ENCODE assay signal across 9 mouse cellular contexts in the genomic region with DNA sequence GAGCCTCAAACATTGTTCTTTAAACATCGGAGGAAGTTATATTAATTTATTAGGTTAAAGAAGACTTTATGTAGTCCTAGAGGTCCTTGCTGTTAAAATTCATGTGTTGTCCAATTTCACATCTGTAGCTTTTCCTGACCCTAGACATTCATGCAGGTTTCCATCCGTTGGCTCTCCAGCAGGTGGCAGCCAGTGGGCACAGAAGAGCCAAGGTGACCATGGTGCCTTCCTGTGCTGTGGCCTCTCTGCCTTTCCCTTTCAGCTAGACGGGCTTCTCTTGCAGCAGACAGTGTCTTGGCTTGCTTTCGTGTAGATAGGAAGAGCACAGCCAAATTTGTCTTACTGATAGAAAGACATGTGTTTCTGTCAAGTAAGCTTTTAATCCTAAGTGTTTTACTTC. TPM values are rescaled to one million over a fixed set of nuclear protein-coding genes. Genes with fewer than 3 reads are reported as not detected.
DNase-seq lines count a peak whose midpoint lies in the region; ATAC-seq lines count a peak whose summit lies in the region.
"Had no signal": no experiment of that assay in that cellular context is flagged by ENCODE, and none has a peak within 500 bp of the region (broad histone marks: within the 10 kb centered on the region; RNA-seq: fewer than 3 reads in every experiment).

No protein-coding gene starts in this region.

- H3K4me2 ChIP-seq in hindbrain, embryonic 11.5 days (replicated peaks; ENCODE audit: low read depth, low read length) = no peak overlapping the region
- H3K4me2 ChIP-seq in hindbrain, embryonic 13.5 days = no peak overlapping the region
- H3K4me2 ChIP-seq: limb, embryonic 12.5 days; neural tube, embryonic 13.5 days had no signal

- no peaks in the 10 kb centered on the region for H3K9me3 ChIP-seq in hindbrain, embryonic 11.5 days (ENCODE audit: control insufficient read depth, low read length)
- no peaks in the 10 kb centered on the region for H3K9me3 ChIP-seq in hindbrain, embryonic 13.5 days
- H3K9me3 ChIP-seq: limb, embryonic 12.5 days; neural tube, embryonic 13.5 days had no signal

- H3K9ac ChIP-seq in hindbrain, embryonic 11.5 days (ENCODE audit: low read depth, low read length) = no peak overlapping the region
- no peak overlapping the region for H3K9ac ChIP-seq in hindbrain, embryonic 13.5 days
- H3K9ac ChIP-seq: limb, embryonic 12.5 days; neural tube, embryonic 13.5 days had no signal

- no peak for ATAC-seq in hindbrain, embryonic 11.5 days (ENCODE audit: low FRiP score)
- no peak for ATAC-seq in hindbrain, embryonic 13.5 days (ENCODE audit: low FRiP score)

- no peaks in the 10 kb centered on the region for H3K36me3 ChIP-seq in hindbrain, embryonic 11.5 days (ENCODE audit: control insufficient read depth, insufficient read depth, low read length)
- H3K36me3 ChIP-seq in hindbrain, embryonic 13.5 days = no peaks in the 10 kb centered on the region
- H3K36me3 ChIP-seq: limb, embryonic 12.5 days; neural tube, embryonic 13.5 days had no signal

- H3K4me3 ChIP-seq in hindbrain, embryonic 11.5 days (ENCODE audit: low read depth, low read length) = no peak overlapping the region
- no peak overlapping the region for H3K4me3 ChIP-seq in hindbrain, embryonic 13.5 days
- H3K4me3 ChIP-seq: limb, embryonic 12.5 days; neural tube, embryonic 13.5 days had no signal

- H3K27ac ChIP-seq in hindbrain, embryonic 11.5 days (ENCODE audit: low read depth, low read length) = no peak overlapping the region
- H3K27ac ChIP-seq in hindbrain, embryonic 13.5 days = no peak overlapping the region
- H3K27ac ChIP-seq: limb, embryonic 12.5 days; neural tube, embryonic 13.5 days had no signal

- peak; percentile 22 for DNase-seq in hindbrain, embryonic 11.5 days (ENCODE audit: low spot score)
- peak; percentile 43 for DNase-seq in urinary bladder, postnatal 14 days (ENCODE audit: low spot score)
- no peak for DNase-seq in urinary bladder, postnatal 10 days (ENCODE audit: low spot score)
- peak; percentile 23 for DNase-seq in embryo, embryonic 10.5 days (ENCODE audit: low spot score)
- peak; percentile 57 for DNase-seq in testis, postnatal 10 days (ENCODE audit: low spot score)
- no peak for DNase-seq in right cerebral cortex, adult 2 months (ENCODE audit: low spot score in 2 of 2)

- H3K4me1 ChIP-seq in hindbrain, embryonic 11.5 days (replicated peaks; ENCODE audit: control insufficient read depth, insufficient read depth, low read length) = no peaks in the 10 kb centered on the region
- H3K4me1 ChIP-seq in hindbrain, embryonic 13.5 days (replicated peaks) = peaks cover 9% of the 10 kb centered on the region; the same call in 1 of the 2 replicates

- H3K27me3 ChIP-seq in hindbrain, embryonic 11.5 days (ENCODE audit: control insufficient read depth, insufficient read depth, low read length) = no peaks in the 10 kb centered on the region
- H3K27me3 ChIP-seq in hindbrain, embryonic 13.5 days = no peaks in the 10 kb centered on the region
- H3K27me3 ChIP-seq: limb, embryonic 12.5 days; neural tube, embryonic 13.5 days had no signal

- 75% methylated on average over 4 of the region's 4 CpGs for WGBS in hindbrain, embryonic 11.5 days
- 78% methylated on average over 4 of the region's 4 CpGs for WGBS in hindbrain, embryonic 13.5 days

RNA-seq across cellular contexts. Expression of a gene that starts 39.0 kb away (rescaled TPM):
- 33.6 and 38.3 TPM in 2 replicates for polyA plus RNA-seq in hindbrain, embryonic 11.5 days (2014; fragmentation: Nextera tagmentation; extraction: Ambion mirVana)
- 85.8 and 88.9 TPM in 2 replicates for polyA plus RNA-seq in hindbrain, embryonic 13.5 days (2015; fragmentation: Nextera tagmentation; extraction: Ambion mirVana)

RNA-seq across cellular contexts. Expression of a gene that starts 44.9 kb away (rescaled TPM):
- 39.0 and 48.9 TPM in 2 replicates for polyA plus RNA-seq in hindbrain, embryonic 11.5 days (2014; fragmentation: Nextera tagmentation; extraction: Ambion mirVana)
- 63.3 and 67.3 TPM in 2 replicates for polyA plus RNA-seq in hindbrain, embryonic 13.5 days (2015; fragmentation: Nextera tagmentation; extraction: Ambion mirVana)

Comparison
In these comparisons a context has a peak if more than half of its experiments do, and no peak if none do; other contexts are left out.
1. DNase-seq: peak in hindbrain, embryonic 11.5 days (single experiment), urinary bladder, postnatal 14 days (single experiment), embryo, embryonic 10.5 days (single experiment) and testis, postnatal 10 days (single experiment); none in urinary bladder, postnatal 10 days (single experiment) and right cerebral cortex, adult 2 months (0 of 2).